Mouse (Mus musculus): ENCODE measurements at regions not wholly inside any gene's neighbourhood (a gene's known extent, or its start where the extent isn't known, plus 50 kb on each side); places are given as distances from the start of the nearest gene placed in this dataset.
A peak's percentile ranks its signal among the peaks of the same experiment; 100 is the strongest.
"Not testable (repeated sequence)": the region's sequence is repeated elsewhere in the genome, so short reads cannot be mapped to it uniquely, and the experiment has no call there.

GRCm38 (mm10) chr10:123800067-123800691, 536.4 kb downstream of the Fam19a2 start:
- peak in 1 of 2 experiments; percentile 8 for DNase-seq (ENCODE audit: low spot score in 2 of 2)

GRCm38 (mm10) chr10:123800692-123801528, 537.1 kb downstream of the Fam19a2 start:
- DNase-seq (ENCODE audit: low spot score in 2 of 2) = no peak

- DNase-seq (ENCODE audit: low spot score in 2 of 2) = no peak
These were observed 547.1 kb downstream of the Fam19a2 start for GRCm38 (mm10) chr10:123810882-123811281.

GRCm38 (mm10) chr10:123813142-123813541, 549.3 kb downstream of the Fam19a2 start:
- DNase-seq (ENCODE audit: low spot score in 2 of 2) = no peak

- peak; percentile 39 to 70 for DNase-seq (ENCODE audit: low spot score in 2 of 2)
These were observed 576.4 kb downstream of the Fam19a2 start for GRCm38 (mm10) chr10:123840061-123840751.

GRCm38 (mm10) chr10:123842141-123842540, 578.3 kb downstream of the Fam19a2 start:
- no peak for DNase-seq (ENCODE audit: low spot score in 2 of 2)

- DNase-seq (ENCODE audit: low spot score in 2 of 2) = no peak
These were observed 579.8 kb downstream of the Fam19a2 start for GRCm38 (mm10) chr10:123843604-123844003.

GRCm38 (mm10) chr10:123846631-123847030, 582.8 kb downstream of the Fam19a2 start:
- DNase-seq (ENCODE audit: low spot score in 2 of 2) = no peak

- no peak for DNase-seq (ENCODE audit: low spot score in 2 of 2)
These were observed 584.8 kb downstream of the Fam19a2 start for GRCm38 (mm10) chr10:123848564-123848963.

GRCm38 (mm10) chr10:123875459-123875858, 611.7 kb downstream of the Fam19a2 start:
- no peak for DNase-seq (ENCODE audit: low spot score in 2 of 2)

- DNase-seq (ENCODE audit: low spot score in 2 of 2) = no peak
These were observed 612.1 kb downstream of the Fam19a2 start for GRCm38 (mm10) chr10:123875882-123876281.

GRCm38 (mm10) chr10:123888681-123889172, 624.9 kb downstream of the Fam19a2 start:
- DNase-seq (ENCODE audit: low spot score in 2 of 2) = no peak

GRCm38 (mm10) chr10:123919054-123919453, 655.3 kb downstream of the Fam19a2 start:
- no peak for DNase-seq (ENCODE audit: low spot score in 2 of 2)

GRCm38 (mm10) chr10:123929955-123930354, 666.2 kb downstream of the Fam19a2 start:
- DNase-seq (ENCODE audit: low spot score in 2 of 2) = no peak

GRCm38 (mm10) chr10:123938732-123939131, 674.9 kb downstream of the Fam19a2 start:
- DNase-seq (ENCODE audit: low spot score in 2 of 2) = not testable (repeated sequence)

All from layer of hippocampus, adult 18-20 months (tissue).